ENCODE assay signal across 8 mouse cellular contexts in genomic region chr19:44135960-44136485, GRCm38 (mm10). TPM values are rescaled to one million over a fixed set of nuclear protein-coding genes. Genes with fewer than 3 reads are reported as not detected.
DNase-seq lines count a peak whose midpoint lies in the region; ATAC-seq lines count a peak whose summit lies in the region.

No protein-coding gene starts in this region.

- H3K4me2 ChIP-seq in kidney, embryonic 16.5 days (replicated peaks; ENCODE audit: low read depth, low read length), result peak overlapping the region; percentile 67
- peak overlapping the region; percentile 10; the same call in 1 of the 2 replicates for H3K4me2 ChIP-seq in embryonic facial prominence, embryonic 11.5 days (ENCODE audit: low read depth, low read length)
- peak overlapping the region; percentile 87 for H3K4me2 ChIP-seq in intestine, embryonic 14.5 days (ENCODE audit: low read length)

- peaks cover 17% of the 10 kb centered on the region for H3K36me3 ChIP-seq in kidney, embryonic 16.5 days (ENCODE audit: insufficient read depth, low read length)
- H3K36me3 ChIP-seq in embryonic facial prominence, embryonic 11.5 days (replicated peaks; ENCODE audit: control insufficient read depth, insufficient read depth, low read depth, low read length), result peaks cover 3% of the 10 kb centered on the region; the same call in 1 of the 2 replicates
- peaks cover 33% of the 10 kb centered on the region for H3K36me3 ChIP-seq in intestine, embryonic 14.5 days (ENCODE audit: control insufficient read depth, insufficient read depth, low read length)

- peak overlapping the region; percentile 41; the same call in 1 of the 2 replicates for H3K9ac ChIP-seq in kidney, embryonic 16.5 days (replicated peaks; ENCODE audit: low read length)
- 0 out of 2 replicates have a peak overlapping the region, but pooled peaks have one; percentile 18 for H3K9ac ChIP-seq in embryonic facial prominence, embryonic 11.5 days (replicated peaks; ENCODE audit: low read length)
- no peak overlapping the region for H3K9ac ChIP-seq in intestine, embryonic 14.5 days (ENCODE audit: low read length)

- H3K4me1 ChIP-seq in kidney, embryonic 16.5 days (ENCODE audit: insufficient read depth, low read length), result peaks cover 6% of the 10 kb centered on the region
- no peaks in the 10 kb centered on the region for H3K4me1 ChIP-seq in embryonic facial prominence, embryonic 11.5 days (ENCODE audit: control insufficient read depth, insufficient read depth, low read length)
- H3K4me1 ChIP-seq in intestine, embryonic 14.5 days (replicated peaks; ENCODE audit: control insufficient read depth, insufficient read depth, low read length), result peaks cover 7% of the 10 kb centered on the region

- H3K27me3 ChIP-seq in kidney, embryonic 16.5 days (ENCODE audit: insufficient read depth, low read length), result no peaks in the 10 kb centered on the region
- no peaks in the 10 kb centered on the region for H3K27me3 ChIP-seq in embryonic facial prominence, embryonic 11.5 days (ENCODE audit: control insufficient read depth, insufficient read depth, low read length)
- H3K27me3 ChIP-seq in intestine, embryonic 14.5 days (replicated peaks; ENCODE audit: control insufficient read depth, insufficient read depth, low read length), result no peaks in the 10 kb centered on the region

- 28% methylated on average over 7 of the region's 7 CpGs for WGBS in kidney, embryonic 16.5 days
- WGBS in embryonic facial prominence, embryonic 11.5 days, result 34% methylated on average over 7 of the region's 7 CpGs
- WGBS in intestine, embryonic 14.5 days, result 42% methylated on average over 7 of the region's 7 CpGs

- peak overlapping the region; percentile 97 for H3K4me3 ChIP-seq in kidney, embryonic 16.5 days (ENCODE audit: low read length)
- peak overlapping the region; percentile 17 for H3K4me3 ChIP-seq in embryonic facial prominence, embryonic 11.5 days (ENCODE audit: low read depth, low read length)
- H3K4me3 ChIP-seq in intestine, embryonic 14.5 days (ENCODE audit: low read depth, low read length), result peak overlapping the region; percentile 60

- peak; percentile 47; the same call in 1 of the 2 replicates for ATAC-seq in kidney, embryonic 16.5 days (ENCODE audit: low FRiP score, low TSS enrichment)
- peak; percentile 10; the same call in 1 of the 2 replicates for ATAC-seq in embryonic facial prominence, embryonic 11.5 days (replicated peaks; ENCODE audit: insufficient number of reproducible peaks, low FRiP score, low TSS enrichment, low read depth)
- 0 out of 2 replicates have a peak, but pooled peaks have one; percentile 30 for ATAC-seq in intestine, embryonic 14.5 days (replicated peaks; ENCODE audit: low FRiP score, low TSS enrichment, low read depth)

- DNase-seq in kidney, postnatal 25 days, result no peak
- DNase-seq in embryonic facial prominence, embryonic 11.5 days (ENCODE audit: low spot score), result peak; percentile 11
- no peak for DNase-seq in intestine, embryonic 14.5 days (ENCODE audit: low spot score)
- peak; percentile 20 for DNase-seq in naive thymus-derived CD4-positive, alpha-beta T cell, adult 2 months (ENCODE audit: low read depth)
- DNase-seq in right cerebral cortex, postnatal 4 days, result no peak
- no peak for DNase-seq in left cerebral cortex, adult 9 months (ENCODE audit: low spot score in 2 of 2)
- DNase-seq in frontal cortex, postnatal 25 days (ENCODE audit: low spot score in 2 of 2), result no peak

- 0 out of 2 replicates have a peak overlapping the region, but pooled peaks have one; percentile 29 for H3K27ac ChIP-seq in kidney, embryonic 16.5 days (ENCODE audit: low read length)
- H3K27ac ChIP-seq in embryonic facial prominence, embryonic 11.5 days (replicated peaks; ENCODE audit: low read depth, low read length), result no peak overlapping the region
- H3K27ac ChIP-seq in intestine, embryonic 14.5 days (ENCODE audit: low read depth), result no peak overlapping the region

- H3K9me3 ChIP-seq in kidney, embryonic 16.5 days (ENCODE audit: low read length), result no peaks in the 10 kb centered on the region
- no peaks in the 10 kb centered on the region for H3K9me3 ChIP-seq in embryonic facial prominence, embryonic 11.5 days (replicated peaks; ENCODE audit: control insufficient read depth, low read length)
- no peaks in the 10 kb centered on the region for H3K9me3 ChIP-seq in intestine, embryonic 14.5 days (ENCODE audit: control insufficient read depth, low read length)

RNA-seq across cellular contexts. Expression of gene Cwf19l1, which starts 0.3 kb away (rescaled TPM):
- polyA plus RNA-seq in kidney, embryonic 16.5 days (2015; fragmentation: Nextera tagmentation; extraction: Ambion mirVana), result 35.9 and 37.5 TPM in 2 replicates
- polyA plus RNA-seq in embryonic facial prominence, embryonic 11.5 days (2014; fragmentation: Nextera tagmentation; extraction: Ambion mirVana), result 47.3 and 52.3 TPM in 2 replicates
- polyA plus RNA-seq in intestine, embryonic 14.5 days (2014; fragmentation: Nextera tagmentation; extraction: Ambion mirVana), result 35.5 and 37.8 TPM in 2 replicates

RNA-seq across cellular contexts. Expression of gene Bloc1s2, which starts 10.2 kb away (rescaled TPM):
- polyA plus RNA-seq in kidney, embryonic 16.5 days (2015; fragmentation: Nextera tagmentation; extraction: Ambion mirVana), result 82.8 and 85.1 TPM in 2 replicates
- polyA plus RNA-seq in embryonic facial prominence, embryonic 11.5 days (2014; fragmentation: Nextera tagmentation; extraction: Ambion mirVana), result 104 and 110 TPM in 2 replicates
- 85.5 and 97.1 TPM in 2 replicates for polyA plus RNA-seq in intestine, embryonic 14.5 days (2014; fragmentation: Nextera tagmentation; extraction: Ambion mirVana)

RNA-seq across cellular contexts. Expression of gene Chuk, which starts 28.7 kb away (rescaled TPM):
- polyA plus RNA-seq in kidney, embryonic 16.5 days (2015; fragmentation: Nextera tagmentation; extraction: Ambion mirVana), result 52.6 and 55.1 TPM in 2 replicates
- polyA plus RNA-seq in embryonic facial prominence, embryonic 11.5 days (2014; fragmentation: Nextera tagmentation; extraction: Ambion mirVana), result 46.1 and 47.2 TPM in 2 replicates
- 37.5 and 40.4 TPM in 2 replicates for polyA plus RNA-seq in intestine, embryonic 14.5 days (2014; fragmentation: Nextera tagmentation; extraction: Ambion mirVana)

RNA-seq across cellular contexts. Expression of gene Pkd2l1, which starts 56.2 kb away (rescaled TPM):
- 0.05 TPM in 1 of 2 replicates, not detected in the other for polyA plus RNA-seq in kidney, embryonic 16.5 days (2015; fragmentation: Nextera tagmentation; extraction: Ambion mirVana)
- polyA plus RNA-seq in embryonic facial prominence, embryonic 11.5 days (2014; fragmentation: Nextera tagmentation; extraction: Ambion mirVana), result 0.10 TPM in 1 of 2 replicates, not detected in the other
- 0.12 TPM in 1 of 2 replicates, not detected in the other for polyA plus RNA-seq in intestine, embryonic 14.5 days (2014; fragmentation: Nextera tagmentation; extraction: Ambion mirVana)

Comparison
In these comparisons a context has a peak if more than half of its experiments do, and no peak if none do; other contexts are left out.
1. H3K4me2 ChIP-seq: peak in every context shown above with its lines; median percentile 87 in intestine, embryonic 14.5 days; 67 in kidney, embryonic 16.5 days; 10 in embryonic facial prominence, embryonic 11.5 days.
2. H3K4me3 ChIP-seq: peak in every context shown above with its lines; median percentile 97 in kidney, embryonic 16.5 days; 60 in intestine, embryonic 14.5 days; 17 in embryonic facial prominence, embryonic 11.5 days.
3. DNase-seq: peak in embryonic facial prominence, embryonic 11.5 days (single experiment) and naive thymus-derived CD4-positive, alpha-beta T cell, adult 2 months (single experiment); none in kidney, postnatal 25 days (0 of 2), intestine, embryonic 14.5 days (single experiment), right cerebral cortex, postnatal 4 days (single experiment), left cerebral cortex, adult 9 months (0 of 2) and frontal cortex, postnatal 25 days (0 of 2).
4. Peak in every context shown above with its lines, with median percentiles within 50 percentile points of each other: ATAC-seq.